ENCODE assay signal across 7 mouse cellular contexts in genomic region chr6:83392166-83392780, GRCm38 (mm10). TPM values are rescaled to one million over a fixed set of nuclear protein-coding genes. Genes with fewer than 3 reads are reported as not detected.
DNase-seq lines count a peak whose midpoint lies in the region; ATAC-seq and TF ChIP-seq lines count a peak whose summit lies in the region.

No protein-coding gene starts in this region.

- no peak for TF ChIP-seq CTCF in midbrain, postnatal 0 days (IDR thresholded peaks at IDR 0.05)

- H3K4me2 ChIP-seq in heart, embryonic 16.5 days (ENCODE audit: low read depth, low read length) = no peak overlapping the region
- no peak overlapping the region for H3K4me2 ChIP-seq in heart, embryonic 11.5 days
- no peak overlapping the region for H3K4me2 ChIP-seq in midbrain, postnatal 0 days (ENCODE audit: low read depth, low read length, poor library complexity, severe bottlenecking)

- H3K9ac ChIP-seq in heart, embryonic 16.5 days (ENCODE audit: low read length) = no peak overlapping the region
- no peak overlapping the region for H3K9ac ChIP-seq in heart, embryonic 11.5 days (ENCODE audit: low read depth, low read length)
- H3K9ac ChIP-seq in midbrain, postnatal 0 days (replicated peaks; ENCODE audit: low read length, poor library complexity, severe bottlenecking) = no peak overlapping the region

- peak overlapping the region; percentile 14; the same call in 1 of the 2 replicates for H3K27ac ChIP-seq in heart, embryonic 16.5 days (ENCODE audit: low read length)
- H3K27ac ChIP-seq in heart, embryonic 11.5 days (ENCODE audit: low read depth, low read length) = no peak overlapping the region
- H3K27ac ChIP-seq in midbrain, postnatal 0 days (ENCODE audit: low read depth, low read length) = no peak overlapping the region
- no peak overlapping the region for H3K27ac ChIP-seq in midbrain, embryonic 10.5 days (replicated peaks)

- H3K4me3 ChIP-seq in heart, embryonic 16.5 days (ENCODE audit: low read length) = no peak overlapping the region
- H3K4me3 ChIP-seq in heart, embryonic 11.5 days (ENCODE audit: low read depth, low read length) = no peak overlapping the region
- no peak overlapping the region for H3K4me3 ChIP-seq in midbrain, postnatal 0 days (ENCODE audit: low read depth, low read length)
- H3K4me3 ChIP-seq in midbrain, embryonic 10.5 days = no peak overlapping the region

- no peaks in the 10 kb centered on the region for H3K9me3 ChIP-seq in heart, embryonic 16.5 days (replicated peaks; ENCODE audit: control insufficient read depth, low read length)
- no peaks in the 10 kb centered on the region for H3K9me3 ChIP-seq in heart, embryonic 11.5 days (replicated peaks; ENCODE audit: control insufficient read depth, low read length)
- no peaks in the 10 kb centered on the region for H3K9me3 ChIP-seq in midbrain, postnatal 0 days (ENCODE audit: low read length)
- no peaks in the 10 kb centered on the region for H3K9me3 ChIP-seq in midbrain, embryonic 10.5 days (replicated peaks)

- peak; percentile 38 for DNase-seq in midbrain, postnatal 0 days (ENCODE audit: low spot score)
- DNase-seq in midbrain, embryonic 10.5 days (ENCODE audit: low spot score) = no peak
- peak; percentile 24 to 41 for DNase-seq in layer of hippocampus, postnatal 10 days (ENCODE audit: low spot score in 2 of 2)
- peak; percentile 77 for DNase-seq in lung, postnatal 36 days
- DNase-seq in embryo, embryonic 10 days (ENCODE audit: low spot score) = no peak

- H3K36me3 ChIP-seq in heart, embryonic 16.5 days (ENCODE audit: control insufficient read depth, insufficient read depth) = peaks cover 17% of the 10 kb centered on the region
- peaks cover 15% of the 10 kb centered on the region for H3K36me3 ChIP-seq in heart, embryonic 11.5 days (ENCODE audit: control insufficient read depth, insufficient read depth, low read length)
- H3K36me3 ChIP-seq in midbrain, postnatal 0 days (ENCODE audit: insufficient read depth, low read length) = peaks cover 10% of the 10 kb centered on the region; the same call in 1 of the 2 replicates
- peaks cover 91% of the 10 kb centered on the region for H3K36me3 ChIP-seq in midbrain, embryonic 10.5 days

- no peaks in the 10 kb centered on the region for H3K27me3 ChIP-seq in heart, embryonic 16.5 days (ENCODE audit: control insufficient read depth, insufficient read depth, low read length)
- no peaks in the 10 kb centered on the region for H3K27me3 ChIP-seq in heart, embryonic 11.5 days (ENCODE audit: control insufficient read depth, insufficient read depth, low read length)
- H3K27me3 ChIP-seq in midbrain, postnatal 0 days (ENCODE audit: insufficient read depth, low read length) = no peaks in the 10 kb centered on the region
- H3K27me3 ChIP-seq in midbrain, embryonic 10.5 days (ENCODE audit: low read depth, poor library complexity, severe bottlenecking) = no peaks in the 10 kb centered on the region

- 77% methylated on average over 8 of the region's 8 CpGs for WGBS in heart, embryonic 16.5 days
- 88% methylated on average over 8 of the region's 8 CpGs for WGBS in heart, embryonic 11.5 days (ENCODE audit: insufficient replicate concordance)
- 87% methylated on average over 8 of the region's 8 CpGs for WGBS in midbrain, postnatal 0 days
- WGBS in midbrain, embryonic 10.5 days = 94% methylated on average over 8 of the region's 8 CpGs

- peaks cover 7% of the 10 kb centered on the region for H3K4me1 ChIP-seq in heart, embryonic 16.5 days (ENCODE audit: control insufficient read depth, insufficient read depth, low read length)
- no peaks in the 10 kb centered on the region for H3K4me1 ChIP-seq in heart, embryonic 11.5 days (ENCODE audit: control insufficient read depth, insufficient read depth, low read length)
- H3K4me1 ChIP-seq in midbrain, postnatal 0 days (ENCODE audit: insufficient read depth, low read length) = no peaks in the 10 kb centered on the region
- 0 out of 2 replicates have a peak, but pooled peaks cover 3% of the 10 kb centered on the region for H3K4me1 ChIP-seq in midbrain, embryonic 10.5 days

- no peak for ATAC-seq in heart, embryonic 16.5 days (replicated peaks; ENCODE audit: extremely low read depth, insufficient read depth, low FRiP score)
- ATAC-seq in heart, embryonic 11.5 days (replicated peaks; ENCODE audit: insufficient number of reproducible peaks, low FRiP score, low TSS enrichment) = no peak
- no peak for ATAC-seq in midbrain, postnatal 0 days (ENCODE audit: low FRiP score)

RNA-seq across cellular contexts. Expression of gene Bola3, which starts 43.3 kb away (rescaled TPM):
- polyA plus RNA-seq in heart, embryonic 16.5 days (2015; fragmentation: Nextera tagmentation; extraction: Ambion mirVana) = 259 and 264 TPM in 2 replicates
- 279 and 280 TPM in 2 replicates for polyA plus RNA-seq in heart, embryonic 11.5 days (2014; fragmentation: Nextera tagmentation; extraction: Ambion mirVana)
- 9.6 and 10.6 TPM in 2 replicates for total RNA-seq in midbrain, postnatal 0 days (2014; rRNA removed)
- polyA plus RNA-seq in midbrain, postnatal 0 days (2015; fragmentation: Nextera tagmentation; extraction: Ambion mirVana) = 46.2 and 51.2 TPM in 2 replicates
- 152 and 156 TPM in 2 replicates for polyA plus RNA-seq in midbrain, embryonic 10.5 days (2016; fragmentation: Nextera tagmentation; extraction: Ambion mirVana)
- 10 to 100 TPM; 35.5 to 36.3 TPM for total RNA-seq in layer of hippocampus, postnatal 10 days (2021)

Comparison
In these comparisons a context has a peak if more than half of its experiments do, and no peak if none do; other contexts are left out.
1. DNase-seq: peak in midbrain, postnatal 0 days (single experiment), layer of hippocampus, postnatal 10 days (2 of 2) and lung, postnatal 36 days (single experiment); none in midbrain, embryonic 10.5 days (single experiment) and embryo, embryonic 10 days (single experiment).